Mouse (Mus musculus): ENCODE data around the gene Thsd1.

DNA sequence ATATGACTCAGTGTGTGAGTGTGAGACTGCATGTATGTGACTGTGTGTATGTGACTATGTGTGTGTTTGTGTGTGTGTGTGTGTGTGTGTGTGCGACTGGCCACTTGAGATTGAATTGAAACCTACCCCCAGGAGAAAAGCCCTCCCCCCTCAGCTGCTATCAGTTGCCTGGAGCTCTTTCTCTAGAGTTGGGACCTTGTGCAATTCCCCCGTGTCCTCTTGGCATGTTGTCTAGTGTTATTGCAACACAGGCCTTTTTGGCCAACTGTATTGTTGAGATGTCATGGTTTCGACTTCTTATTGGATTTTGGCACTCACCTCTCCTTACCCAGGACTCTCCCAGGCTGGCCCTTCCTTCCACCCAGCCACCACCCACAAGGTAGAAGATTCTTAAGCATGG lies 35.2 kb downstream of the Thsd1 start:
- TF ChIP-seq CTCF (IDR thresholded peaks at IDR 0.05; ENCODE audit: insufficient read depth, low read length), result no peak
- no peak for TF ChIP-seq POLR2A (IDR thresholded peaks at IDR 0.05; ENCODE audit: borderline replicate concordance, extremely low read depth, low read depth, low read length)
